Mouse (Mus musculus): ENCODE results near the gene Iah1.

The Iah1 gene

DNA sequence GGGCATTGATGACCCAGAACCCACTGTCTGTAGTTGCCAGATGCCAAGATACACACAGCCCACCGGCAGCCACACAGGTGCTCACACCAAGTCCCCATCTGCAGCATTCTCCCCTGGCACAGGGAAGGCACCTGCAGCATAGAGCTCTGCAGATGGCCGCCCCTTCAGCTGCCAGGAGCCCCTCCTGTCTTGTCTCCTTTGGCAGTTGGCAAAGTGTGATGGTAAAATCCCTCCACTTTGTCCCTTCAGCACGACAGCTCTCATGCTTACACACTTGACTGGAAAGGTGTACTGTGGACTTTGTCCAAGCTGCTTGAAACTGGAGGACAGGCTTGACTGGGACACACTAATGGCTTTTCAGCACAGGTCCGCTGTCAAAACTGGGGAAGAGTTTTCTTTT, 4.1 kb downstream of the Iah1 start:
- DNase-seq: peak; percentile 28 to 38

DNA sequence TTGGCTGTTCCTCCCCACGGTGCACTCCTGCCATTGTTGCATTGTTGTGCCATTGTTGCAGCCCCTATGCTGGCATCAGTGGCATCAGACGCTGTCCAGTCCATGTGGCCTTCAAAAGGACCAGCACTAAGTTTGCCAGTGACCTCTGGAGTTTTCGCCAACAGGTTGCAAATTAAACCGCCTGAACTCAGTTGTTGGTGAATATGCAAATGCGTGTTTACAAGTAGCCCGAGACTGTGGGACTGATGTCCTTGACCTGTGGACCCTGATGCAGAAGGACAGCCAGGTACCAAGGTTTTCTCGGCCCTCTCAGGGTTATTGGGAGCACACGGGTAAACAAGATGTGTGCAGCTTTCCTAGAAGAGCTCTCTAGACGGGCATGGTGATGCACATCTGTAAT, 5.0 kb downstream of the Iah1 start:
- no peak for DNase-seq

GRCm38 (mm10) chr12:21322296-21322695, 6.1 kb downstream of the Iah1 start:
- no peak for DNase-seq

DNA sequence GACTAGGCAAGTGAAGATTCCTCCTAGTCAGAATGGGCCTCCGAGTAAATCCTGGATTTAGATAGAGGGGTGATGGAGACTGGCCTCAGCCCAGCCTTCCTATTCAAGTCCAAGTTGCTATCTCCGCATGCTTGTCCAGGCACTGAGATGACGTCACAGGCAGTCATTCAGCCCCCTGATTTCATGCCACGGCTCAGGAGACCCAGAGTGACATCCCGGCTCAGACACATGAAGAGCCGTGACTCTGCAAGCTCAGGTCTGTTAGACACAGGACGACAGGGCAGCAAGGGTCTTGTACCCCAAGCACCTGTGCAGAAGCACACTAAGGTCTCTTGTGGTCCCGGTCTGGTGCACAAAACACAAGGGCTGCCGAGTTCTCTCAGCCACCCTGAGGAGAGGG, 6.7 kb downstream of the Iah1 start:
- DNase-seq: no peak

GRCm38 (mm10) chr12:21324101-21324500, 7.9 kb downstream of the Iah1 start:
- no peak for DNase-seq

- DNase-seq: no peak
Measured at GRCm38 (mm10) chr12:21325266-21325665, 9.1 kb downstream of the Iah1 start.

GRCm38 (mm10) chr12:21326325-21326724, 10.1 kb downstream of the Iah1 start:
- no peak for DNase-seq

GRCm38 (mm10) chr12:21329661-21330400, 13.6 kb downstream of the Iah1 start:
- DNase-seq: no peak

DNA sequence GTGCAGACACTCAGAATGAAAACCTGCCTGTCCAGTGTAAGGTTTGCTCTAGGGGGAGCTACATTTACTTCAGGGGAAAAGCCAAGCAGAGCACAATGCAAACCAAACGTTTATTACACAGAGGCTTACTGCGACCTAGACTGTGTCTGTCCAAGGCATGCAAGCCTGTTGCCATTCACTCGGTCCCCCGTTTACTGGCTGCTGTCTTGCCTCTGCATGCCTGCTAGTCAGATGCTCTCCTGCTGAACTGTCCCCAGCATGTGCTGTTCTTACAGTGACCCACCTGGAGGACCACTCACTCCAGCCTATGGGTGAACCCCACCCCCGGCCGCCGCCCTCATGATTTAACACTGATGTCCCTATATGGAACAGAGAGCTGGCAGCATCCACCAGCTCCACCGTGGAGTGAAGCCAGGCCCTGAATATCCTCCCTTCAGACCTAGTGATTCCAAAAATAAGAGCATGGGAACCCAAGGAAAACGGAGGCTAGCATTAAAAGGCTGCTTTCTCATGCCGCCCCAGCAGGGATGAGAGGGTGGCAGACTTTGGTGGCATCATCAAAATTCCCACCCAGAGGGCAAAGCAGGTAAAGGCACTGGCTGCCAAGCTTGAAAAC, 14.9 kb downstream of the Iah1 start:
- DNase-seq: no peak

DNA sequence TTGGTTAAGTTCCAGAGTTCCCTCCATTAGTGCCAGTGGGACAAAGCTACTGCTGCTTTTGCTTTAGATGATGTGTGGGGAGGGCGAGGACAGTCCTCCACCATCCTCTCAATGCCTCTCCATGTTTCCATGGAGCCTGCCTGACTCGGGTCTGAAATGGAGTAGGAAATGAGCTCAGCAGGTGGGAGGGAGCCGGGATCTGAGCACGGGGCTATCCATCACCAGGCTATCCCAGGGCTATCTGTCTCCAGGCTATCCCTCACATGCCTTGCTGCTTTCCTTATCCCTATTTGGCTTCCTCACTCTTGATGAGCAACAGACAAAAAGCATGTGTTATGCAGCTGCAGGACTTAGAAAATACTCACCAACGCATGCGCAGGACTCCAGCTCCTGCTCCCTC, 15.5 kb downstream of the Iah1 start:
- DNase-seq: no peak

DNA sequence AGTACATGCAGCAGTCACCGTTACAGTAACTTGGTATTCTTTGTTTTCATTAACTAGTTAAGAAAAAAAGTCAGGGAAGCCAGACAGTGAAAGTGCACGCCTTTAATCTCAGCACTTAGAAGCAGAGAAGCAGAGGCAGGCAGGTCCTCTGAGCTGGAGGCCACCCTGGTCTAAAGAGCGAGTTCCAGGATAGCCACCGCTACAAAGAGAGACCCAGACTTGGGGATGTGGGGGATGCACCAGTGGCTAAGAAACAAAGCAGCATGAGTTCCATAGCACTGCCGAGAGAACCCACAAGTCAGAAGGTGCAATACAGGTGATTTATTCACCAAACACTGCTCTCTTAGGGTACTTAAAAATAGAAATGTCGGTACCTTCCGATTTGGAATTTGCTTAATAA, 16.8 kb downstream of the Iah1 start:
- no peak for DNase-seq

DNA sequence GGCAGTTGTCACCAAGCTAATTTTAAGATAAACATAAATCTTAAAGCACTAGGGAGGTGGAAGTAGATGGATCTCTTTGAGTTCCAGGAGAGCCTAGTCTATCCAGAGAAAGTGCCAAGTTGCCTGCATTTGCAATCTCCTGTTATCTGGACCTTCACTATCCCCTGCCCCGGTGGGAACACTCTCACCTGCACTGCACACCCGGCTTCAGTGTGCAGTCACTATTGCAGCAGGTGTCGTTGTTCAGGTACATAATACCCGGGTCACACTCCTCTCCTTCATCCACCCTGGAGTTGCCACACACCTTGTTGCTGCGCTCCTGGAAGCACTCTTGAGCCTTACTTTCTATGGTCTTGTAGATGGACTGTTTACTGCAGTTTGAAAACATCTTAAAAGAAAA, 17.6 kb downstream of the Iah1 start:
- DNase-seq: no peak

DNA sequence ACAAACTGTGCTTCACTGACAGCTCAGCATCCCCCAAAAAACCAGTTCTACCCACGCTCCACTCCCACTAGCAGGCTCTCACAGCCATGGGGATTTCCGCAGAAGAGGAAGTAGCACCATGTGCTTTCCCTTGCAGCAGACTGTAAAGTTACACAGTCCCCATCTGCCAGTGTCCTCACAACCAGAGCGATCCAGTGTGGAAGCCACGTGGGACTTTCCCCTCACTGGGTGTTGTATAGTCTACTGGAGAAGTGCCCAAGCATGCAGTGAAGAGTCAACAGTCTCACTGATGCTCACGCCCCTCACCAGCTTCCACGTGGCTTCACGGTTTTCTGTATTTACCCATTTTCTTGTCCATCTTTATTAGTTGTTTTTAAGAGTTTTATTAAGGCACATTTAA, 19.7 kb downstream of the Iah1 start:
- DNase-seq: no peak

DNA sequence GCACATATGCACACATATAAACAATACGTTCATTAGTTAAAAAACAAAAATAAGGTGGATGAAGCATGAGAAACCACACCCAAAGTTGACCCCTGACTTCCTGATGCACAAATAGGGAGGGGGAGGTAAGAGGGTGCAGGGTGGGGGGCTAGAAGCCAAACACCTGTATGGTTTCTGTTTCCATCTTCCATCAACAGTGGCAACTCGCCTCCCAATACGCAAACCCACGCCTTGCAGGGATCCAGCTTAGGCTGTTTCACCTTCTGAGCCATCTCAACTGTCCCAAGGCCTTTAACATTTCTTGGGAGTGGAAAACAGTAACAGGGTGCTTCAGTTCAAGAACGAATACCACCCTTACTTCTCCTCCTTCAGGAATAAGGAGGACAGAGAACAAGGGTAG, 21.0 kb downstream of the Iah1 start:
- DNase-seq: no peak

DNA sequence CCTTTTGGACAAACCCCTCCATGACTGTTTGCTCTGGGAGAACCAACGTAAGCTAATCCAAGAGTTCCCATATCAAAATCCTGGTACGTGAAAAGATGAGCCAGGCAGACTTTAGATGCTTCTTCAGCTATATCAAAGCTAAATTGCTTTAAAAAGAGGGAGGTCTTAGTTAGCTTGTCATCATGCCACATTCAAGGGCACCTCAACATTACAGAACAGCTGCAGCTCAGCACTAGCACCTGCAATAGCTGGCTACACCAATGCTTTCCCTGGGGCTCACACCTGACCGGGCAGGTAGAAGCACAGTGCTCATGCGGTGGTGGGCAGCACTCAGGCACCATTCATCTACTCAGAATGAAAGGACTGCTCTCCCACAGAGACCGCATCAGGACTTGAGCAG, 24.5 kb downstream of the Iah1 start:
- no peak for DNase-seq

- DNase-seq: no peak
Measured at GRCm38 (mm10) chr12:21346972-21347371, 30.8 kb downstream of the Iah1 start.

DNA sequence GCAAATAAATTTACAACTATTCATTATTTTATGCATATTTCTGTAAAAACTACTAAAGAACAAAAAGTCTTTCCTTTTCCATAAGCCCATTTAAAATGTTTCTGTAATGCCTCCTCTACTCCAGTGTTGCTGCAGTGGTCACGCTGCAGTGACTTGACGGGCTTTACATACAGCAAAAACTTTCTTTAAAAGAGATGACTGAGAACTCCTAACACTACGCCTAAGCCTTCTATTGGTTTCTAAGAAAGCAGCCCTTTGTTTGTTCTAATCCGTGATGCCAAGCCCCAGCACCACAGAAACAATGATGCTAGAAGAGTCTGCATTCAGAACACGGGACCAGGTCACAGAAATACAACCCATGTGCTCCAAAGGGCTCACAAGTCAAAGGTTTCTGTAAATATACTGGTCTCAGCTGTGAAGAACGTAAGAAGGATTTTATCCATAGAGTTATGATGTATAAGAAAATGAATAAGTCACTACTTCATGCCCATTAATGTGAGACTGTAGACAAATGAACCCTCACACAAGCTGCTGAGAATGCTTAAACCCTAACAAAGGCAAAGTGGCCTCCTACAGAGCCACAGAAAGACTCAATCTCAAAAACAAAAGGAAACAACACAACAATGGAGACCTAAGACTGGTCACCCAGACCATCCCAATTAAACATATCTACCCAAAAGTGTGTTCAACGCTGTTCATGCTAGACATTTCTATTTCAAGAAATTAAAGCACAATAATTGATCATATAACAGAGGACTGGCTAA, 34.1 kb downstream of the Iah1 start:
- DNase-seq: no peak

DNA sequence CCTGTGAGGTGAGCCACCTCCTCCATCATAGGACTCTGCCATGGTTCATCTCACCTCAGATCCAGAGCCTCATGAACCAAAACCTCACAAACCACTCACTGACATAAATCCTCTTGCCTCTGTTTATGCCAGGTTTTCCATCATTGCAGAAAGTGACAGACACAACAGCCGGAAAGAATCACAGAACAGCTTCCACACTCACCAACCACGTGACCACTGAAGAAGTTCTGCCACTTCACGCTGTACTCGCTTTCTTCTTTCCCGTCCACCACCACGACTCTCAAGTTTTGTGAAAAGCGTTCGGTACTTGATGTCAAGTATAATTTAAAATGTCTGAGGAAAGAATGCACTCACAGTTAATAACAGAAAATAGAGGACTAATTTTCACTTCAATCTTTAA, 37.5 kb downstream of the Iah1 start:
- no peak for DNase-seq

GRCm38 (mm10) chr12:21362686-21363085, 46.5 kb downstream of the Iah1 start:
- DNase-seq: no peak

DNA sequence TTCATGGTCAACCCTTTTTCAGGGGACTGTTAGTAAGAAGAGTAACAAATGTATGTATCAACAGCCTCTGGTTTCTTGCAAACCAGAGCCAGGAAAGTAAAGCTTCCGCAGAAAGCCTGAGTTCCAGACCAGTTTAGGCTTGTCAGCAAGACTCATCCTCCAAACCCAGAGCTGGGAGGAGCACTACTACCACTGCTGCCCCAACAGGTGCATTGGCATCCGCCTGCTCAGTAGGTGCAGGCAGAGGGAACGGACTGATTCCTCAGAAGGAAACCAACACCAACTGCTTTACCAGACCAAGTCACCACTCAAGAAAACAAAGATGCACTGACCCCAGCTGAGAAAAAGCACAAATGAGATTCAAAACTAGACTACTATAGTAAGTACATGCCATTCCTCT, 47.0 kb downstream of the Iah1 start:
- no peak for DNase-seq

DNA sequence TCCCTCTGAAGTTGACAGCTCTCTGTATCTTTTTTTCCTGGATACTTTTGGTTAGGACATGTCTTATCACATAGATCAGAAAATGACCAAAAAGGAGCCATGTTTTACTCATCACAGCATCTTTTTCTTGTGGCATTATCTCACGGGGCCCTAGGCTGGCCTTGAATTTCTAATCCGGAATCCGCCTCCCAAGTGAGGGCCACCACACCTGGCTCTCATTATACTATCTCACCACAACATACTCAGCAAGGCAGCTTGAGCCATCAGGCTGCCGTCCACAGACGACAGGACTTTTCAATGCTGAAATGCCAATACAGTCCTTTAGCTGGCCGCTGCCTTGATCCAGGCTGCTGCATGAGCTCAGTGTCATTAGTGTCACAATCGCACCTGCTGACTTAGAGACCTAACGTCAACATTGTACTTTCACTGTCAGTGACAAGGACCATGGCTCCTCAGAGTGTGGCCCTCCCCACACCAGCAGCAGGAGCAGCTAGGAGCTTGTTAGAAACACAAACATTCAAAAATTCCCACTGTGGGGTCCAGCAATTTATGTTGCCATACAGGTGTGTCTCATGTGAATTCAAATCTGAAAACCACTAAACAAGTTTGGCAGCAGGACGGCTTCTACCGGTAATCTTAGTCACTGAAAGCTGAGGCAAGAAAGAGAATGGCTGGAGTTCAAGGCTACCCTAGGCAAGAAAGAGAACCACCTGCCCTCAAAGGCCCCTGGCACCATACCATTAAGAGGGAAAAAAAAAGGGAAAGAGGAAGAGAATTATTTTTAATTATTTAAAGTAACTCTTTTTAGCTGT, 48.6 kb downstream of the Iah1 start:
- DNase-seq: no peak

DNA sequence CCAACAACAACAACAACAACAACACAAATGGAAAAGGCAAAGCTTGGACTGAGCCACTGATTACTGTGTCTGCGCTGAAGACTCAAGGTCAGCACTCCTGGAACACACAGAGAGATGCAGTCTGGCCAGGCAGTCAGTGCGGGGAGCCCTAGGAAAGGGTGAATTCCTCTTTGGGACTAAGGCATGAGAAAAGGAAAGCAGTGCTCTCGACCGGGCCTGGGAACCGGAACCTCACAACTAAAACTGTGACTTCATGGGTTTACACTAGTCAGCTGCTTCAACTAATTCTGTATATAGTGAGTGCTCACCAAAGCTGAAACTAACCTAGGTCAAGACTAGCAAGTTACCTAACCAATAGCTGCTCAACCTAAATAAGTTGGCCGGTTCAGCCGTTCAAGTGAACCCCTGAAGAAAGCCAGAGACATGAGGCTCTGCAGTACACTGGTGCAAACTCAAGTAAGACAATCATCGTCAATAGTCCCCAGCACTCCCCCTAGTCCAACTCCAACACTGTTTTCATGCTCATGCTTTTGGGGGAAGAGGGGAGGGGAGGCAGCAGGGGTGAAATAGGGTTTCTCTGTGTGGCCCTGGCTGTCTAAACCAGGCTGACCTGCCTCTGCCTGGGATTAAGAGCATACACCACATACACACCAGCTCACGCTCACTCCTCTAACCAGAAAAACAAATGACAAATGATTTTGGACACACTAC, 52.3 kb downstream of the Iah1 start:
- no peak for DNase-seq

DNA sequence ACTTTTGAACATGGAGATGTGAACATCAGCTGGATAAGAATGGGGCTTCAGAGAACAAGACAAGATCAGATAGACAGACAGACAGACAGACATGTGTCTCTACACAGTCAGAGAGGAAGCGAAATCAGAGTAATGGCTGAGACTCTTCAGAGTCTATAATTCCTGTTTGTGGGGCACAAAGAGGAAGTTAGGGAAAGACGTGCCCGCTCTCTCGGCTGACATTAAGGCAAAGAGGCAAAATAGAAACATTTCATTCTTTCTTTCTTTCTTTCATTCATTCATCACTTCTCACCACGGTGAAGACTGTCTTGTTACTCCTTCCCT, 52.9 kb downstream of the Iah1 start:
- no peak for DNase-seq
